Mouse (Mus musculus): ENCODE data around the gene Pax5. TPM values are rescaled to one million over a fixed set of nuclear protein-coding genes. Genes with fewer than 3 reads are reported as not detected.

The Pax5 gene
- total RNA-seq, 4 experiments from 2014 or later: not detected

DNA sequence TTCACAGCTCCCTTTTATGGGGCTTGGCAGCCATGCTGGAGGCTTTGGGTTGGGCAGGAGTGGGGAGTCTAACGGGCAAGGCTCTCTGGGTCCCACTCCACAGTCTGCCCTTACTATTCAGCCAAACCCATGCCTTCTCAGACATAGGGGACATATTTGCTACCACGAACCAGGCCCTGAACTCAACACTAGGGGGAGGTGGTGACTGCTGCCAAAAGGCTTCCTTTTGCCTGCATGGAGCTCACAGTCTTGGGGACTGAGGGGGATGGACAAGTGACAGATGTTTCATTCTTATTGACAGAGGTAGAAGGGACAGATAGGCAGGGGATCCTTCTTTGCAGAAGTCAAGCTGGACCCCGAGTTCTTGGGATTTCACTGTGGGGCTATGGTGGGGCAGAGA, 42.1 kb downstream of the Pax5 start:
- no peak for DNase-seq (ENCODE audit: low spot score in 2 of 2)

DNA sequence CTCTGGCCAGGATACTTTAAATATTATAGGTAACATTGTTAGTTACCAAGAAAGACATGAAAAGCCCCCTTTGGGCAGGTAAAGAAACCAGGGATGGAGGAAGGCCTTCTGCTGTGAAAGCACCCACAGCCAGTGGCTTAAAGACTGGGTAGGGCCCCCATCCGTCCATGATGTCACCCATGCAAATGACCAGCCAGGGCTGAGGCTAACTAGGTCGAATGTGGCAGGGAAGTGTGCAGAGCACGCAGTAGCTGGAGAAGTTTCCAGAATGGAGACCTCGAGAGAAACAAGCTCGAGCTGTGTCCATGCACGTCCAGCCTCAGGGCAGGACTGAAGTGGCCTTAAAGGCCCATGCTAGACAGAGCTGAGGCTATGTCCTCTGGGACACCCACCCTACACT, 42.9 kb downstream of the Pax5 start:
- DNase-seq (ENCODE audit: low spot score in 2 of 2): no peak

DNA sequence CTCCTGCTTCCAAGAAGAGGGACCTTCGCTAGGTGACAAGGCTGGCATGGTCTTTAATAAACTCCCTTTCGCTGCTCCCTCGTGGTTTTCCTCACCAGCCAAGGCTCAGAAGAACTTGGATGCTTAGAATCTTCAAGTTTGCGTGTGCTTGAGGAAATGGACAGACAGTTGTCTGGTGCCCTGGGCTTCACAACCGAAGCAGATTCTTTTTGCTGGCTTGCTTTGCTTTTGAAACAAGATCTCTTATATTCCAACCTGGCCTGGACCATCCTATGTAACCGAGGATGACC, 45.6 kb downstream of the Pax5 start:
- no peak for DNase-seq (ENCODE audit: low spot score in 2 of 2)

DNA sequence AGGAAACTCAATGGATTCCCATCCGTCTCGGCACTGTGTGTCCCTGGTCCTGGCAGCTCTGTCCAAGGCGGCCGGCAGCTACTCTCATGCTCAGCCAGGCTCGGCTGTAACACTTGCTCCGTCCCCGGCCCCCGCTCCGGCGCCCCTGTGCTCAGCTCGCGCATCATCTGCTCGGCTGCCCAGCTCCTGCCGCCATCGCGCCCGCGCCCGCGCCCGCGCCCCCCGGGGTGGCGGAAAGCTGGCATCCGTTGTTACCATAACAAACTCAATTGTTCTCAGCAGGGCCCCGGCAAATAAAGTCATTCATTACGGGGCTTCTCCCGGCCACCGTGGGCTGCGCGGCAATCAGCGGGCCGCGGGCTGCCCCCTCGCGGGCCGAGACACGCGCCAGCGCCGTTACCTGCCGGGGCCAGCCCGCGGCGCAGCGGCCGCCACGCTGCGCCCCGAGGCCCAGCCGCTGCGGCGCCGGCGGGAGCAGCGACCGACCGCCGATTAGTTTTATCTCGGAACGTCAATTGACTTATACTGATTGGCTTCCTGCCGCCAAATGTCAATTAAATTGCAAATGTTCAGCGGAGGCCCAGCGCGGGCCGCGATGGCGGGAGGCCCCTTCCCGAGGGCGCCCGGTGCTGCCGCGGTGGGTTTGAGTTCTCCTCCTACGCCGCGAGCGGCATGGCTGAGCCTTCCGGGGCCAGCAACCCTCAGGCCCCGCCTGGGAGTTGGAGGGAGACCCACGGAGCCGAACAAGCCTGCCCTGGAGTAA, 46.1 kb downstream of the Pax5 start:
- no peak for DNase-seq (ENCODE audit: low spot score in 2 of 2)

DNA sequence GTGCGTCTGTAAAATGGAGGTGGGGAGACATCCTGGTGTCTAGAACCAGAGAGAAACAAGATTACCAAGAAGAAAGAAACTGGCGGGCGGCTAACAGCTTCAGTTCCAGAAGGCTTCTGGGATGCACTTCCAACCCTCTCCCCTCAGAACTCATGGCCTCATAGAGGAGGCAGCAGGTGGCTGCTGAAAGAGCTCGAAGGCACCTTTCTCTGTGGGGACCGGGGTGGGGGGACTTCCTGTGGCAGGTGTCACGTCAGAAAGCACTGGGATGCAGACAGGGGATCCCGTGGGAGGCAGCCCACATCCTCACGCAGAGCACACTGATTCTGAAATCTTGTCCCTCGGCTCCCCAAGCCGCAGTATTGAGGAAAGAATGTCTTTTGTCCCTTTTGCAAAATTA, 46.8 kb downstream of the Pax5 start:
- no peak for DNase-seq (ENCODE audit: low spot score in 2 of 2)

DNA sequence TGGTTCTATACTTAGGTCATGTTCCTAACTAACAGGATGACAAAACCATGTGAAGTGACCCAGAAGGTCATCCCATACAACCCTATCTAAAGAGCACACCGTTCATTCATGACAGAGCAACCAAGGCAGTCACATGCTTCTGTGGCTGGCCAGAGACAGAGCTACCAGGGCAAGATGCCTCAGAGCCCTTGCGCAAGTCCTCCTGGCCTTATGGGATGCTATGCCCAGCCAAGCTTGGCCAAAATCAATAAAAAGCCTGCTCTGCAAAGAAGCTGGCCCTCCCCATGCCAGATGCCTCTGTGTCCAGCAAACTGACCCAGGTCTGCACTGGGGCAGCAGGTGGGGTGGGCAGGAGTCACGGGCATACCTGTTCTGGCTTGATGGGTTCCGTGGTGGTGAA, 65.1 kb downstream of the Pax5 start:
- DNase-seq (ENCODE audit: low spot score in 2 of 2): no peak

DNA sequence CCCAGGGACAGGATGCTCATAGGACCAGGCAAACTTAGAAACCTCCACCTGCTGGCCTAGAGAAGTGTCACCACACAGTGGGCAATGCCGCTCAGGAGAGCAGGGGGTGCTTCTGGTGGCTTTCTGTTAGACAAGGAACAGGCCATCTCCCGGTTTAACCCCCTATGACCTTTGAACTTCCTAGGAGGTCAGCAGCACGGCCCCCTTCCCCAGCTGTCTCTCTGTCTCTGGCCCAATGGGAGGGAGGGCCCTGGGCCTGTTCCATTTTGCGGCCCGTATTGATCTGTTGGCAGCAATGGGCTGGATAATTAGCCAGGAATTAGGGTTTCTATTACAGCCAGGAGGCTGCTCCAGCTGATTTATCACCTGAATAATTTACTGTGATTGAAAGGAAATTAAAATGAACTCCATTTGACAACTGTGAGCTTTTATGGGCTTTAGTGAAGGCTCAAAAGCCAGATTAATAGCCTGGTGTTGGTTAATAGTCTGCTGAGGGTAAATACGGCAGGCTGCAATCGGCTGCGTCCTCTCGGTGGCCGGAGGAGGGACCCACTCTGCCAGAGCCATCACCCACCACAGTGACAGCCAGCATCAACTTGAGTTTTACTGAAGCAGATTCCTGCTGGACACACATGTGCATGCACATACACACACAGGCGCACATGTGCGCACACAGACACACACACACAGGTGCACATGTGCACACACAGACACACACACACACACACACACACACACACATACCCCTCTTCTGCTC, 68.3 kb downstream of the Pax5 start:
- DNase-seq (ENCODE audit: low spot score in 2 of 2): no peak

DNA sequence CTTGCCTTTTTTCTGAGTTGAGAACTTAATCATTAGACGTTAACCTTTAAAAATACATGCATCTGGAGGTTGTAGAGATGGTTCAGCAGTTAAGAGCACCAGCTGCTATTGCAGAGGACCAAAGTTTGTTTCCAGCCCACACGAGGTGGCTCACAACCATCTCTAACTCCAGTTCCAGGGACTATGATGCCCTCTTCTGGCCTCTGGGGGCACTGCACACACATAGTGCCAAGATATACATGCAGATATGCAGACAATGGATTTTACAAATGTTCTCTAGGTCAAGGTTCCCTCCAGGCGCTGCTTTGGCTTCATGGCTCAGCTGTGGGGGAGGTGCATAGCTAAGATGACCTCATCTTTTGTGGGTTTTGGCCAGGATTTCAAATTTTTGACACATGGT, 74.7 kb downstream of the Pax5 start:
- DNase-seq (ENCODE audit: low spot score in 2 of 2): no peak

DNA sequence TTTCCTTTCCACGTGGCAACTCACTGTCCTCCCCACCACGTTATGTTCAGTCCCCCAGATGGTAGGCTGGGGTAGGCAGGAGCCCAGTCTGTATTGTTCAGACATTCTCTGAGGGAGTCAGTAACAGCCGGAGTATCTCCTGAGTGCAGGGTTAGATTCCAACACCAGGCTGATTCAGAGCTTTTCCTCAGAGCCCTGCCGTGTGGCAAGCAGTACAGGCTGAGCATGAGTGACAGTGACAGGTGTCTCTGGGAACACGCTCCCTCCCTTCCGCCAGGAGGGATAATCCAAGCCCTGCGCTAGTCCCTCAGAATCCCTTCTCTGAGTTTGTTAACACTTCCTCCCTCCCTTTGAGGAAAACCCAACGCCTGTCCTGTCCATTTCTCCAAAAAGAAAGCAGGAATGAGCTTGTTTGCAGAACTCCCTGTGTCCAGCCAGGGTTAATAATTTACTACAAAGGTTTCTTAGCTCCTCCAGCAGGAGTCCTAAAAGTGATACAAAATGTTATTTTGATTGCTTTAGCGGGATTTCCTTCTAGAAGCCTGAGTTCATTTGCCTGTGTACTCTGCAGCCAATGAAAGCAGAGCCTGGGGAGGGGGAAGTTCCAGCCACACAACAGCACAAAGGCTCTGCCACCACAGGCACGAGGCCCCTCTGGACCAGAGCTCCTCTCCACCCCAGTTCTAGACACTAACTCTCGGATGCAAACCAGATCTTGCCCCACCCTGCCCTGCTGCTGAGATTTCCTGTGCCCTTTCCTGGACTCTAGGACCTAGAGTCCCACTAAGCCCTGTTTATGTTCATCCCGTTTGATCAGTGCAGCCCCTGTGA, 76.4 kb downstream of the Pax5 start:
- DNase-seq (ENCODE audit: low spot score in 2 of 2): peak; percentile 8 to 13

DNA sequence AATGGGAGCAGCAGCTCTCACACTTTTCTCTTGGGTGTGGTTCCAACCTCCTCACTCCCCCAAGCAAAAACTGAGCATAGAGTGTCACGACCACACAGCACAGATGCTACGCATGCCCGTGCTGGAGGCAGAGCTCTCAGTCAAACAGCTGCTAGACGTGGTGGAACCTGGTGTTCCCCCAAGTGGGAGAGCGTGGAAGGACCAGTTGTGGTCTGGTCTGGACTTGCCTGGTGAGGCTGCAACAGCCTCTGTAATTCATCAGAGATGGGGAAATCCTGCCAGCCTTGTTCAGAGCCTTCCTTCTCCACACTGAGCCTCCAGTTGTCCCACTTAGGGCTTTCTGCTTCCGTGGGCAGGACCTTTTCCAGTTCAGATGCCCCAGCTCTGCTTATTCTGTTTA, 80.2 kb downstream of the Pax5 start:
- DNase-seq (ENCODE audit: low spot score in 2 of 2): no peak

DNA sequence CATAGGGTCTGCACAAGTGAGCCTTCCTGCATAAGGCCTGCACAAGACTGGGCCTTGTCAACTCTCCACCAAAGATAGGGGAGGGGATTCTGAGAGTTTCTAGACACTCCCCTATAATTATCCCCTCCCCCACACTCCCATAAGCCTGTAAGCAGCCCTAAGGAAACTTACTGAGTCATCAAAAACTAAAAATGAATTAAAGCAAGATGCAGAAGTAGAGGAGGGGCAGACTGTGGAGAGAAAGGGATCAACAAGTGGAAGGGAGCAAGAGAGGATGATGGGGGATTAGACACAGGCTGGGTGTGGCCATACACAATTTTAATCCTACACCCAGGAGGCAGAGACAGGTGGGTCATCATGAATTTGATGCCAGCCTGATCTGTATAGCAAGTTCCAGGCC, 82.4 kb downstream of the Pax5 start:
- DNase-seq (ENCODE audit: low spot score in 2 of 2): no peak

DNA sequence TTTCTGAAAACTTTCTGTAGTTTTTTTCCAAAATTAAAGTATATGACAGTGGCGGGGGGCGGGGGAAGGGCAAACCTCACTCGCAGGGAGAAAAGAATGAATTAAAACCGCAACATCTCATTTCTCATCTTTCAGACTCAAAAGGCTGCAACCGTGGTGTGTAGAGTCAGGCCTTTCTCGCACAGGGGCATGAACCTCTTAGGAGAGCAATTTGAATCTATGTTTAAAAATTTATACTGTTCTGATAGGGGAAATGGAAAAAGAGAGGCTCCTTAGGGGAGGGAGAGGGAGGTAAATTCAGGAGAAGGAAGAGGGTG, 85.2 kb downstream of the Pax5 start:
- no peak for DNase-seq (ENCODE audit: low spot score in 2 of 2)

DNA sequence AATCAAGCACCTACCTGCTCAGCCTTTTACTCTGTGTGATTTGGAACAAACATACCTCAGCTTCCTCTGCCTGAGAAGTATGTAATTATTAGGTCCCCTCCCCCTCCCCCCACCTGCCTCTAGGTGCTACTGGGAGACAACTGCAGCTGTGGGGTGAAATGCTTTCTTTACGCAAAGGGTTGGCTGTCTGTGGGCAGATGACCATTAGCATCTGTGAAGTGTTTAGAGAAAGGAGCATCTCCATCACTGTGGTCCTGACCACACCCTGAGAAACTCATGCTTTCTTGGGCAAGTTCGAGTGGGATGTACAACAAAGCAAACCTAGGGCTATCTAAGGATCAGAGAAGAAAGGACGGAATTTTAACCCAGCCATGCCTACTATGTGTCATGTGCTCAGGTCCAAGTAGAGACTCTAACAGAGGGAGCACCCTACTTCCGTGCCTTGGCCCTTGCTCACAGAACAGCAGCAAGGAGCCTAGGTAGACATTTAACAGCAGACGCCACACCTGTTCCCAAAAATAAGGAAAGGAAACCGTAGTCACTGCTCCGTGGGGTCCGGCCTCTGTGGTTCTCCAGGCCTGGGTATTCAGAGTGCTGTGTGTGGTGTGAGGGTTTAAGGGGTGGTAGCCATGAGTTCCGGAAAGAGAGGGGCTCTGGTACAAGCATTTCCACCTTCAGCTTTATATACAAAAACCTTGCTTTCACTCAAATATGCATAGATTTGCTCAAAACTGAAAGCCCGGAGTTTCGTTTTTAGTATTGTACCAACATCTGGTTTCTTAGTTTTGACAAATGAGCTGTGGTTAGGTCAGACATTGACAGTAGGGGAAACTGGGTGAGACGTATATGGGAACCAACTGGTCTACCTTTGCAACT, 85.8 kb downstream of the Pax5 start:
- DNase-seq (ENCODE audit: low spot score in 2 of 2): no peak

DNA sequence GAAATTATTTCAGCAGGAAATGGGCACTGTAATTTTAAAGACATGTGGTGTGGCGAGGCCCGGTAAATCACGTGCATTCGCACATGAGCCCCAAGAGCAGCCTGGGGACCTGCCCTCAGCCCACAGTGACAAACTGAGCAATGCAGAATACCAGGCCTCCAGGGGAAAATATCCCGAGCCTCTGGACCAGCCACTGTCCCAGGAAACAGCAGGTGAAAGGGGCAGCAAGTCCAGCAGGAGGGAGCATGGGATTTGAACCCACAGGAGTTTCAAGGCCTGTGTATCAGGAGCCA, 86.9 kb downstream of the Pax5 start:
- no peak for DNase-seq (ENCODE audit: low spot score in 2 of 2)

DNA sequence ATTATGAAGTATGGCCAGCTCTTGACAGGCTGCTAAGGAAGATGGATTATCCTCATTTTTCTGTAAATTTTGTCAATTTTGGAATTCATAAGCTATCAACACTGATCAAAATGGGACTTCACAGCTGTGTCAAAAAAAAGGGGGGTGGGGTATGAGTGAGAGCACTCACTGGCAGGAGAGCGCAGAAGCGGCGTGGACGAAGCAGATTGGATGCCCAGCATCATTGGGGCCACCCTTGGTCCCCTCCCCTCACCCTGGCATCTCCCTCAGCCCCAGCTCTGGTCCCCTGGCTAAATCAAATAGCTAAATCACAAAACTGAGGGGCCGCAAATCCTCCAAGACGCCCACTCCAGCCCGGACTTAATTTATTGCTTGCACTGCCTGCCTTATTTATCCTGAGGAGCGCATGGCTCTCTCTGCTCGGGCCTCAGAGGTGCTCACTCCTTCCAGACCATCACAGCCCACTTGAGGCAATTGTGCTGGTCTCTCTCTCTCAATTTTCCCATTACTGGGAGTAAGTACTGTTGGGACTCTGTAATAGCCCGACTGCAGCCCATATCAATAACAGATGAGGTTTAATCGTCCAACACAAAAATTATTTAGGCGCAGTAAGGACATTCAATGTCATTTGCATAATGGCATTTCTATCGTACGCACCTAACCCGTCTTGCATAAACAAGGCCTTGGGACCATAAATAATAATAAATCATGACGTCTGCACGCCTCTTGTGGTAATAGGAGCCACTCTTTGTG, 87.4 kb downstream of the Pax5 start:
- no peak for DNase-seq (ENCODE audit: low spot score in 2 of 2)

DNA sequence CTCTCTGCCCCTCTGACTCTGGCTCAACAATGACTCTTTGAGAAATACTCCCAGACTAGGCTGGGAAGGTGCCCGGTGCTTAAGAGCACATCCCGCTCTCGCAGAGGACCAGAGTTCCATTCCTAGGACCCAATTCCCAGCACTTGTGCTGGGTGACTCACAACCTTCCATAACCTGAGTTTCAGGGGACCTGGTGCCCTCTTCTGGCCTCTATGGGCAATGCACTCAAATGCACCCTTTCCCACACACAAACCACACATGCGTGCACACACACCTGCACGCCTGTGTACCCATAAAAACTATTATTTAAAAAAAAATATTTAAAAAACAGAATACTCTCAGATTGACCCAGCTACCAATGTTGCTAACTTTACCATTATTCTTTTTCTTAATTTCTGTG, 90.0 kb downstream of the Pax5 start:
- DNase-seq (ENCODE audit: low spot score in 2 of 2): no peak

DNA sequence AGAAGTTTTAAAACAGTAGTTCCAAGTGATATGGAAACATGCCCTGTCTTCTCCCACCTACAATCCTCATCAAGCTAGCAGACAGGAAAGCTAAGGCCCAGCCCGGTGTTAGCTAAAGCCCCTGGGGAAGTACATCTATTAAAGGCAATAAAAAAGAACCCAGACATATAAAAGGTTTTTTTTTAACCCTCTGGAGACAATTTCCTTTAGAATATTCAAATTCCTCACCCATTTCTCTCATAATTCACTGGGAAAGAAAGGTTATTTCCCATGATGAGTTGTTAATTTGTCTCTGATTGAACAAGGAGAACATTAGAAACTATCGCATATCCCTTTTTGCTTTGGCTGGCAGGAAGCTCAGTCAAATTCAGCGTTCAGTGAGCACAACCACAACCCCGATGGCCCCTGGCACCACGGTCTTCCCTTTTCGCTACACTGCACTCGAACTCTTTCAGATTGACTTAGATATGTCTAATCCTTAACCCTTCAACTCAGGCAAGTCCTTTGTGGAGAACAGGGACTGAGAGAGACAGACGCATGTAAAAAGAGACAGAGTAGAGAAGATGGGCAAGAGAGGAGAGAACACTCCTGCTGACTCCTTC, 96.1 kb downstream of the Pax5 start:
- DNase-seq (ENCODE audit: low spot score in 2 of 2): no peak

DNA sequence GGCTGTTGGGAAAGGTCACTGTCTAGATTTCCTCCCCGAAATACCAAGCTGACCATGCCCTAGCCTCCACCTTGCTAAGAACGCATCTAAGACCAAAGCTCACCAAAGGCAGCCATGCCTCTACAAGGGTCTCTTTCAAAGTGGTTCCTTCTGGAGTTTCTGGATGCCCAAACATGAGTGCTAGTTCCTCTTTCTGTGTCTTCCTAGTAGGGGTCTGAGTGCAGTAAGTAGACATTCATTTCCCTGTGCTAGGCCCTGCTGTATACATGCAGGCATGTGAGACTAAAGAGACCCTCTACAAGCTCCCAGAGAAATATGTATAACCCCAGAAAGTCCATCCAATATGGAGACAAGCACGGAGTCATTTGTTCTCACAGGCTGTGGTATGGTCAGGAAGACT, 97.9 kb downstream of the Pax5 start:
- no peak for DNase-seq (ENCODE audit: low spot score in 2 of 2)

DNA sequence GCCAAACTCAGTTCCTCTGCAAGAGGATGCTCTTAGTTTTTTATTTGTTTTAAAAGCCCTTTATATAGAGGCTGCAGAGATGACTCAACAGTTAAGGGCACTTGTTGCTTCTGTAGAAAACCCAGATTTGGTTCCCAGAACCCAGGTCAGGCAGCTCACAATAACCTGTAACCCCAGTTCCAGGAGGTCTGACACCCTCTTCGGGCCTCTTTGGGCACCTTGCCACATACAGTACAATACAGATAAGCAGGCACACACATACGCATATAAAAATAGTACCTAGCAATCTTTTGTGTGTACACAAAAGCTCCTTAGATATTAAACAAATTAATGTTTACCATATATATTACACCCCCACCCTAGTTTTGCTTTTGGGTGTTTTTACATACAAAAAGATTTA, 104.8 kb downstream of the Pax5 start:
- no peak for DNase-seq (ENCODE audit: low spot score in 2 of 2)

DNA sequence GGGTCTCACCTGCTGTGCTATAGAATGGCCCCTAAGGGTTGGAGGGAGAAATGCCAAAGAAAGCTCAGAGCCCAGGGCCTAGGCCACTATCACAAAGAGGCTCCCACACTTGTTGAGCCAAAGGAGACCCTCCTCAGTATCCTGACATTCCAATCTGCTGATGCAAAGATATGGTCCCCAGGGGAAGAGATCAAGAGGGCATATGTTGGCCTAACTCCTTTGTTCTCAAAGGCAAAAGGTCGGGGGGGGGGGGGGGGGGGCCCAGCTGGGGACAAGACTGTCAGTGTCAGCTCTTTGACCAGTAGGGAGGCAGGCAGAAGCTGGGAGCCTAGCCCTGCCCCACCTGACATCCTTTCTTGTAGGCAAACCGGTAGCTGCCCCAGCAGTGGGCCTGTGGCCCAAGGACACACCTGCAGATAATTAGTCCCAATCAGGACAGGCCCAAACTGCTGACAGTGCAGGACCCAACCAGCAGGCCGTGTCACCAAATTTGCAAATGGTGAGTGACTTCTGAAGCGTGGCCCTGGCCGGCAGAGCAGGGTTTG, 108.0 kb downstream of the Pax5 start:
- DNase-seq (ENCODE audit: low spot score in 2 of 2): no peak
